Mouse (Mus musculus): ENCODE results near the gene Zdhhc17.

The Zdhhc17 gene

DNA sequence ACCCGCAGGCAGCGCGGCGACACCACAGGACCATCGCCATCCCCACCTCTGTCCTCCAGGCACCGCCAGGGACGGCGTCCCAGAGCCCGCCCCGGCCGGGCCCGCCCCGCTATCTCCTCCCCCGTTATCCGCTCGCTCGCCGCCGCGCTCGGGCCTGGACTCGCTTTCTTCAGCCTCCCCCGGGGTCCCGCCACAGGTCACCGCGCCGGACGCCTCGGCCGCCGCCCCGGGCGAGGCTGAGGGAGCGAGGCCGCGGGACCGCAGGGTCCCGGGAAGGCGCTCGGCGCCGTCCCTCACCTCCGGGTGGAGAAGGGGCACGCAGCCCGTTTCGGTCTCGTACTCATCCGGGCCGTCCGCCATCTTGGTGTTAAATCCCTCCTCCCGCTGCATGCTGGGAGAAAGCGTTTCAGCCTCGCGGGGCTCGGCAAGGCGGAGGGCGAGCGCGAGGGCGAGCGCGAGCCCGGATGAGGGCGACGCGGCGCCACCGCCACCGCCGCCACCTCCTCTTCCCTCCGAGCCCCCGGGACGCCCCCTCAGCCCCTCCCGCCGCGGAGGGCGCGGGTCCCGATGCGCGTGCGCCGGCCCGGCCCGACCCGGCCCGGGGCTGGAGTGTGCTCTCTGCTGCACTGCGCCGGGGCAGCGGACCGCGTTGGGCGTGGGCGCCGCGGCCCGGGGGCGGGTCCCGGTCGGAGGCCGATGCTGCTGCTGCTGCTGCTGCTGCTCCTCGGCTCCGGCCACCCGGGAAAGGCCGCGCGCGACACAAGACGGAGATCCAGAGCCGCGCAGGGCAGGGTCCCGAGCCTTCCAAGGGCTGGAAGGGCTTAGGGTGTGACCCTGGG, at the start of gene Zdhhc17:
TSS of gene Zdhhc17 (minus strand) at position 500 of the 839 bp plus-strand sequence.
- peak; percentile 86 for DNase-seq (ENCODE audit: low spot score)

DNA sequence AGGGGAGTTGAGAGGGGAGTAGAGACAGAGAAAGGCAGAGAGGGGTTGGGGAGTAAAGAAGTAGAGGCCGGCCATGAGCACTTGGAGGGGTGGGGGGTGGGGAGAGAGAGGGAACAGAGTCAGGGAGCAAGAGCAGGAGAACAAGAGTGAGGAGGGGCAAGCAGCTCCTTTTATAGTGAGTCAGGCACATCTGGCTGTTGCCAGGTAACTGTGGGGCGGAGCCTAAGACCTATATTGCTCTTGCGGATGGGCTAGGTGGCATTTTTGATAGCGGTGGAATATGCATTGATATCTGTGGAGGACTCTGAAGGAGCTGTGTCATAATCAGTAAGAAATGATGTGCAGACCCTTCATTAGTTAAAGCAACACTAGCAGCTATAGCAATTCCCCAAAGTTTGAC, 45.8 kb upstream of the Zdhhc17 start:
- DNase-seq (ENCODE audit: low spot score), result no peak

DNA sequence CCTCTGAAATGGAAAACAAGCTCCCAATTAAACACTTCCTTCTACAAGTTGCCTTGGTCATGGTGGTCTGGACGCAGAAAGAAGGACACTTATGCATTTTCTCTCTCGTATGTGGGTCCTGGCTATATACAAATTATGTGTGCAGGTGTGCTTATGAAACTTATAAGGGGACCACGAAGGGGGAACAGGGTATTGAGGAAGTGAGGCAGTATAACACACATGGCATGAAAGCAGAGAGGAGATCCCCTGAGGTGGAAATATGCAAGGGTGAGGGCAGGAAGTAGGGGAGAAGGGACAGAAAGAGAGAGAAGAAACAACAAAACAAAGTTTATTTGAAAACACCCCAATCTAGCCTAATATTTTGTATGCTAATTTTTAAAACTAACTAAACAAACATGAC, 41.7 kb upstream of the Zdhhc17 start:
- no peak for DNase-seq (ENCODE audit: low spot score)

DNA sequence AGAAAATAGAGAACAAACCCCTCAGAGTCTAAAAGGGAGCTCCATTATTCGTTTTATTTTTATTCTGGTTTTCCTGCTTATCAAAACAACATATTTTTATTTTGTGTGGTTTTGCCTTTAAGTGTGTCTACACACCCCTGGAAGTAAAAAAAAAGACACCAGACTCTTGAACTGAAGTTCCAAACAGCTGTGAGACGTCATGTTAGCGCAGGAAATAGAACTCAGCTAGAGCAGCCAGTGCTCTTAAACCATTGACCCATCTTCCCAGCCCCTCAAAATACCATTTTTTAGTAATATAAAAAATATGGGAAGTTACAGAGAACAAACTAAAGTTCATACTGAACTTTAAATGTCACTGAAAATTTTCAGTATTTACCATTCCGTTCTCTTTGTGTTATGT, 40.6 kb upstream of the Zdhhc17 start:
- DNase-seq (ENCODE audit: low spot score), result no peak

DNA sequence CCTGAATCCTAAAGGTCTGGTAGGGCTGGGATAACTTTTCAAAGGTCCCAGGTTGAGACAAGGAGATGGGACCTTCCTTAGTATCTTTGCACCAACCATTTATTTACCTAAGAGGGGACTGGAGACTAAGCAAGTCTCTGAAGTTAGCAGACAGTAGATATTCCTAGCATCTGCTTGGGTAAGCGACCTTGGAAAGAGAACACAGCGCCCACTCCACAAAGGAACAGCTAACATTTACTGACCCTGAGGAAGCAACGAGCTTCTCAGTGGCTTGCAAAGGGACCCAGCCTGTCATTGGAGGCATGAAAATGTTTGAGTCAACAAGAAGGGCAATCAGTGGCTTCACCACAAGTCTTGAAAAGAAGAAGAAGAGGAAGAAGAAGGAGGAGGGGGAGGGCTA, 40.1 kb upstream of the Zdhhc17 start:
- no peak for DNase-seq (ENCODE audit: low spot score)

GRCm38 (mm10) chr10:111047895-111048294, 38.0 kb upstream of the Zdhhc17 start:
- DNase-seq (ENCODE audit: low spot score), result no peak

DNA sequence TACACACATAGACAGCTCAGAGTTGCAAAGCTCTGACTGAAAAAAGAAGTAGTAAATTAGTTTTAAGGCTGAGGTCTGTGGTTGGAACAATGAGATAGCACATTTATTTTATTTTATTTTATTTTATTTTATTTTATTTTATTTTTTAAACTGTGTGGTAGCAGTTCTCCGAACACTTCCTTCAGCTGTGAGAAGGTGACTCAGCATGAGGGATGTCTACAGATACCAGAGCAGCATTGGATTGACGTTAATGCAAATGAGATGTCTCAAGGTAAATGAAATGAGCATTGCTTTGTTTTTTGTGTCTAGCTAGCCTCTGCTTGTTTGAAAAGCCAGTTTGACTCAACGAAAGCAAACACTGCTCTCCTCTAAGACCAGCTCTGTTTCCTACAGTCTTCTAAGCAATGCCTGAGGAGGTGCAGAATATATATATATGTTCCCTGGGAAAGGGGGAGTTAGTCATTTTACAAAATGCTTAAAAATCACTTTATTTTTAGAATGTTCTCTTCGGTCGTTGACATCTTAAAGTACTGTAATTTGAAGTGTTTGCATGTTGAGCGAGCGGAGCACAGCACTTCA, 30.2 kb upstream of the Zdhhc17 start:
- DNase-seq (ENCODE audit: low spot score), result no peak

- DNase-seq (ENCODE audit: low spot score), result no peak
Measured at GRCm38 (mm10) chr10:111036851-111037250, 26.9 kb upstream of the Zdhhc17 start.

- DNase-seq (ENCODE audit: low spot score), result no peak
Measured at GRCm38 (mm10) chr10:111035134-111035533, 25.2 kb upstream of the Zdhhc17 start.

- peak; percentile 35 for DNase-seq (ENCODE audit: low spot score)
Measured at GRCm38 (mm10) chr10:111031511-111032365, 21.8 kb upstream of the Zdhhc17 start.

DNA sequence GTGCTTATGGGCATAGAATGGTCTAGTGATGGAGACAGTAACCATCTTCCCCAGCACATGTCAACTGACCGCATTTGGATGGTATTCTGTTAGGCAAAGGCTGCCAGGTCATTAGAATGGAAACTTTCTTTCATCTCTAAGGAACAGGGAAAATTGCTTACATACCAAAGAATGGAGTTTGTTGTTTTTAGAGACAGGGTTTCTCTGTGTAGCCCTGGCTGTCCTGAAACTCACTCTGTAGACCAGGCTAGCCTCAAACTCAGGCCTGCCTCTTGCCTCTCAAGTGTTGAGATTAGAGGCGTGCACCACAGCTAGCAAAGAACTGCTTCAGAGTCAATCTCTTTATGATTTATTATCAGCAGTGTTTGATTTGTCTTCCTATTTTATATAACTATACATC, 20.9 kb upstream of the Zdhhc17 start:
- no peak for DNase-seq (ENCODE audit: low spot score)

GRCm38 (mm10) chr10:111026106-111026505, 16.2 kb upstream of the Zdhhc17 start:
- DNase-seq (ENCODE audit: low spot score), result no peak

GRCm38 (mm10) chr10:111024746-111025145, 14.8 kb upstream of the Zdhhc17 start:
- no peak for DNase-seq (ENCODE audit: low spot score)

GRCm38 (mm10) chr10:111014476-111014875, 4.5 kb upstream of the Zdhhc17 start:
- no peak for DNase-seq (ENCODE audit: low spot score)

- DNase-seq (ENCODE audit: low spot score), result no peak
Measured at GRCm38 (mm10) chr10:111013265-111013664, 3.3 kb upstream of the Zdhhc17 start.

- DNase-seq (ENCODE audit: low spot score), result no peak
Measured at GRCm38 (mm10) chr10:111012496-111013038, 2.6 kb upstream of the Zdhhc17 start.

DNA sequence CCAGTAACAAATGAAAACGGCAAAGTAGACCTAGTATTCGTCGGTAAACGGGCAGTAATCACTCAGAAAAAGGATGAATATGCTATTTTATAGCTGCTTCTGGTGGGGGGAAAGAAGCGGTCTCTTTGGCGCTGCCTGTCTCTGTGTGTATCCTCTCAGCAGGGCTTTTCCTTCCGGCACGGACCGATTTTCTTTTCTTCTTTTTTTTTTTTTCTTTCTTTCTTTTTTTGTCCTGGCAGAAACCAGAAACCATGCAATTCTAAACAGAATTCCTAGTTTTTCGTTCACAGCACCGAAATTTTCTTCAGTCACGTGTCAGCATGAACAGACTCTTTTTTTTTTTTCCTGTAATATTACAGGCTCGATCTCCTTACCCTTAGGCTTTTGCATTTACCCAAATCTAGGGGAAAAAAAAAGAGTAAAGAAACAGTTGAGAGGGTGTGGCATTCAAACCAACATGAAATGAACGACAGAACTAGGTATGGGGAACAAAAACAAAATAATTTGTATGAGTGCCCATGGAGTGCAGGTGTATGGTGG, 1.4 kb upstream of the Zdhhc17 start:
- DNase-seq (ENCODE audit: low spot score), result peak; percentile 10

DNA sequence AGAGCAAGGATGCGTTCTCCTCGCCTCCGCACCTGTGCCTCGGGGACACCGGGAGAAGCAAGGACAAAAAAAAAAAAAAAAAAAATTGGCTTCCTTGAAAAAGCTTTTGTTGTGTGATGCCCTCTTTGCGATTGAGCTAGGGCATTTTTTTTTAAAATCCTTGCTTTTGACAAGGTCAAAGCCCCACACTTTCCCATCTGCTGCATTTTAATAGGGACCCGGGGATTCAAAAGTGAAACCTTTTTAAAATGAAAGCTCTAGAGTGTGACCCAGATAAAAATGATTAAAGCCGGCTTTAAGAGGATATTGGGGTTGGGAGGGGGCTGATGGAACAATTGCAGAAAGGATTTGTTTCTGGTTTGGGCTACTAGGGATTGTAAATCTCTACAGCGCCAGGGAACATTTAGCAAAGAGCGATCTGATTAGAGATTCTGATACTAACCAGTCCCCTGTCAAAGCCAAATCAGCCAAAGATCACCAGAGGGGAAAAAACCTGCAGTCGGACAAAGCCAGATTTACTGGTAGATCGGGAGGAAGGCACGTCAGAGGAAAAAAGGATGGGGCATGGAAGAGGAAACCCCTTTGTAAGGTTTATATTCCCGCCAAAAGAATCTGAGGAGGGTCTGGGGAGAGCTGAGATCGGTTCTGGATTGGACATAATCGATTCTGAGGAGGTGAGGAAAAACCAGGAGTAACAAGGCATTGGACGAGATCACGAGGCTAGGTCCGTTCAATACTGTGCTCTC, 713 bp upstream of the Zdhhc17 start:
- peak; percentile 4 for DNase-seq (ENCODE audit: low spot score)

DNA sequence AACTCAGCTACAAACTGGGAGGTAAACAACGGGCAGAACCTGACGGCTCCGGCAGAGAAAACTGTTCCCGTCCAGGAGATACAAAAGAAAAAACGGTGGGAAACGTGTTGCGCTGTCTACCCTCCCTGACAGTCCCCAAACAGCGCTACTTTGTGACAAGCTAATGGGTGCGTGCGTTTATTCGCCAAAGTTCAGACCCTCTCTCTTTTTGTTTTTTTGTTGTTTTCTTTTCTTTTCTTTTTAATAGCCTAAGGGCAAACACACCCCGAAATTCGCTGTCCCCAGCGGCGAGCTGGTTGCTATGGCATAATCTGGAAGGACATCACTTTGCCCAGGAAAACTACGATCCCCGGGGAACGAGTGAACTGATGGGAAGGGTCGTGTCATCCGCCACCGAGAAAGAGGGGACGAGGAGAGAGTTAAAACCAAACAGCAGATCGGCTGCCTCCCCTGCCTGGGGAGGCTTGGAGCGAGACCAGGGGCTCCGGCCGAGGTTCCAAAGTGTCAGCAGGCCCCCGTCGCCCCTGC, 763 bp downstream of the Zdhhc17 start:
- DNase-seq (ENCODE audit: low spot score), result no peak

GRCm38 (mm10) chr10:111007687-111008086, 2.3 kb downstream of the Zdhhc17 start:
- no peak for DNase-seq (ENCODE audit: low spot score)
